Mouse (Mus musculus) thymus, postnatal 0 days (tissue): ENCODE results near the gene Kdm2b. TPM values are rescaled to one million over a fixed set of nuclear protein-coding genes. Genes with fewer than 3 reads are reported as not detected.

Source experiments
- DNase-seq: peaks from one replicate; pipeline ENCODE4 v3.0.0-alpha.2; 2015; ENCODE audit warnings: low spot score
- polyA plus RNA-seq: library from polyadenylated mRNA; unstranded; fragments of >200 nt; fragmentation: Nextera tagmentation; extraction: Ambion mirVana; gene quantifications from 2 replicates; pipeline ENCODE4 v1.2.1, GENCODE M21; 2015

The Kdm2b gene
- polyA plus RNA-seq, 1 experiment from 2014 or later: 29.6 TPM

DNA sequence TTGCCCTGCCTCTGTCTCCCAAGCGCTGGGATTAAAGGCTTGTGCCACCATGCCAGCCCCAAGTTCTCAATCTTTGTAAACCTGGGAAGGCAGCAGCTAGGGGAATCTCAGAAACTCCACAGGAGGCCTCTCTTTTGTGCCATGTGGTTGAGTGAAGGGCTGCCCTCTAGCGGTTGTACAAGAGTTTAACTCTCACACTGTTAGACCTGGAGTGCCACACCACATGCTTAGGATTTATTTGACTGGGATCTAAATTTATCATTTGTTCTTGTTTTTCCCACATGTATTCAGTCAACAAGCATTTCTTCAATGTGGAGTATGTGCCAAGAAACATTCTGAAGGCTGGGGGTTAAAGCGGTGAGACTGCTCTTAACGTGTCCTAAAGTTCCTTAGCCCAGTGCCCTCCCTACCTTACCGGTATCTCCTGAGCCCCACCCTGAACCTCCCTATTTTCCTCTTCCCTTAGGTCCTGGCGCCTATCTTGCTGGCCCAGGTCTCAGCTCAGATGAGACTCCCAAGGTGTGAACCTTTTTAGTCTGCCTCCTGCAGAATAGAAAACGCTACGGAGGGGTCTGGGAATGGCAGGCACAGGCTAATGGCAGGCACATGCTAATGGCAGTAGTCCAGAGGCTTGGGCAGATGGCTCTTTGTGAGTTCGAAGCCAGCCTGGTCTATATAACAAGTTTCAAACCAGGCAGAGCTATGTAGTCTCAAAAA lies 24.1 kb upstream of the Kdm2b start:
- peak; percentile 77 for DNase-seq

DNA sequence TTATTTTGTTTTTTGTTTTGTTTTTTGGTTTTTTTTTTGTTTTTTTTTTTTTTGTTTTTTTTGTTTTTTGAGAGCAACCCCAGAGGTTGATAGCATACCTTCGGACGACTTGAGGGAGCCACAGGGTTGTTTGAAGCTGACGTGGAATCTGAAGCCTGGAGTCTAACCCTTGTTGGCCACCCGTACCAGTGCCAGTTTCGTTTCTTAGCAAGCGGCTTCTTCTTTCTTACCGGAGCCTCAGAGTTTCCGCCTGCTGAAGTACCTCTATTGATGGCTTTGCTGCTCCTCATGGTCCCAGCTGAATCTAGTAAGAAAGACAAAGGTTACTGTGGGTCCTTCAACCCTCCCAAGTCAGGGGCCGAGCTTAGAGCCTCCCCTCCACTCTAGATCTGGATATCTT lies 22.1 kb upstream of the Kdm2b start:
- DNase-seq: no peak

DNA sequence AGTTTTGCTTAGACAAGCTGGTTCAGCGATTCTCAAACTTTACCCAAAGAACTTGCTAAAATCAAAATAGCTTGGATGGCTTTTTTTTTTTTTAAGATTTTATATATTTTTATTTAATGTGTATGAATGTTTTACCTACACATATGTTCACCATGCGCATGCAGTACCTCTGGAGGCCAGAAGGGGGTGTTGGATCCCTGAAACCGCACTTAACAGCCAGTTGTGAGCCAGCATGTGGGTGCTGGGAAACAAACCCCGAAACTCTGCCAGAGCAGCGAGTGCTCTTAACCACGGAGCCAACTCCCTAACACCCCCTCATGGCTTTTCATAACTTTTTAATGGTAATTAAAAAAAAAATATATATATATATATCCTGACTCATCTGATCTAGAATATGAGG lies 21.2 kb upstream of the Kdm2b start:
- DNase-seq: no peak

DNA sequence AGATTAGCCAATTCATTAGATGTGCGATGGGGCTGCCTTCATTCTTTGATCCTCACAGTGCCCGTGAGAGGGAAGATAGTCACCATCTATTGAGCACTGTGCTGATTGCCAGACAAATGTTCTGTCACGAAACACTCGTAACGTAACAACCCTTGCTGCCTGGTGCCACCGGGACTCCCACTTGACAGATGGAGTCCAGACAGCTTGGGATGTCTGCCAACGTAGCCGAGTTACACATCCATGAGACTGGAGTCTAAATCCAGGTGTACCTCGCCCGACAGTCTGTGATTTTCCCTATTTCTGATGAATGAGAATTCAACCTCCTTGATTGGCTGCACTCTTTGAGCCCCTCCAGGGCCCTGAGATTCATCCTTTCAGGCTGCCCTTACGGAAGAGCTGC lies 20.2 kb upstream of the Kdm2b start:
- DNase-seq: no peak

DNA sequence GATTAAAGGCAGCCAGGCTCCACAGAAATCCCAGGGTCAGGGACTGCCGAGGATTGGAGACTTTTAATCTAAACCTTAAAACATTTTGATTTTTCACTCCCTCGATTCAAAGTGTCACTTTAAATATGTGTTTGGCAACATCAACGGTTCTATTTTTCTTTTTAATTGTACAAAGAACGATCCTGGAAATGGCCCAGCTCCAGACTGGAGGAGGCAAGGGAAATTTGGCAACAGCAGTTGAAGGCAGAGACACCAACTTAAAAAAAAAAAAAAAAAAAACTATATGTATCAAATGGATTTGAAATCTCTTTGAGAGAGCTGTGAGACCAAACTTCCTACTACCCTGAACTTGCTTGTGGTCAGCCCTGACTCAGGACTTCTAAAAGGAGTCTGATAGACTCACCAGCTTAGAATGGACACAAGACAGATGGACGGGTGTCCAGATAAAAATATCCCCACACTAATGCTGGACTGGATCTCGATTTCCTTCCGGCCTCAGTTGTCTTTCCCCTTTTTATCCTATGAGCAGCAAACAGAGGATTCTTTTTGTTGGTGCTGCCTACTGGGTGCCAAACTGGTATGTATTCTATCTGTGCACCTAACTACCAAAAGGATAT lies 19.4 kb upstream of the Kdm2b start:
- no peak for DNase-seq

DNA sequence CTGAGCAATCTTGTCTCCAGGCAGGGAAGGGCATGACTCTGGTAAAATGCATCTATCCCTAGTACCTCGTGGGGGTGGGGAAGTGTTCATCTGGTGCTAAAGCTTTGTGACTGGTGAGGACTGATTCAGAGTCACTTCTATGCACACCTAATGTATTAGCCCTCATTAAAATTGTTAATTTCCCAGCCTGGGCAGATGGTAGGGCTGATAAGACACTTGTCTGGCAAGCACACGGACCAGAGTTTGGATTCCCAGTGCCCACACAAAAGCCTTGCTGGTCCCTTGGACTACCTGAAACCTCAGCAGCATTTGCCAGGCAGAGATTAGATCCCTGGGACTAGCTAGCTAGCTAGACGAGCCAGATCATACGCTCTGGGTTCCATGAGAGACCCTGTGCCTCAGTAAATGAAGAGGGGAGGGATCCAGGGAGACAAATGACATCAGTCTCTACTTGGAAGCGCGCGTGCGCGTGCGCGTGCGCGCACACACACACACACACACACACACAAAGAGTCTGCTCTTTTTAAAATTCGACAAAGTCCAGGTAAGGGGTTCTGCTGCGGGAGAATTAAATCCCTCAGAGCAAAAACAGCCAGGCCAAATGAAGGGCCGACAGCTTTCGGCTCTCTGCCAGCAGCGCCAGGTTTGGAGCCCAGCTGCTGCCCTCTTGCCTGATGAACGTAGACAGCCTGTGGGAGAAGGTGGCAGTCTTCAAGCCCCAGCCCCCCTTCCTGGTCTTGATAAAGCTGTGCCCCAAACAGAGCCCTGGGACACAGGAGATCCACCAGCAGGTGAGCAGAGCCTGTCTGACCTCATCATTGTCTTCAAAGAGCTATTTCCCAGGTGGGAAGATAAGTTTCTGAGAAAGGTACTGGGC lies 16.3 kb upstream of the Kdm2b start:
- no peak for DNase-seq

DNA sequence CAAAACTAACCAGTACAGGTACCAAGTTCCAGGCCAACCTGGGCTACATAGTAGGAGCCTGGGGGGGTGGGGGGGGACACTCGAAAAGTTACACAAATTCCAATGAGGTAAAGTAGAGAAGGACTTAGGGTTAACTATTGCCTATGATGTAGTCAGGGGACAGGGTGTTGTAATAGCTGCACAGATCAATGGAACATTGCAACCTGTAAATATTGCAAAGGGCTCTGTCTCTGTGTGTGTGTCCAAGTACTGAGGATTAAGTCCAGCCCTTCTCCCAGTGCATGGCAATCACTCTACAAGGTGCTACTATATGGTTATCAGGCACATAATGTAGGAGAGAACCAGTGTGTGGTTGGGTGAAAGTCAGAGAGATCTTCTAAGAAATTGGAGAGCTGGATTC lies 11.3 kb upstream of the Kdm2b start:
- no peak for DNase-seq

DNA sequence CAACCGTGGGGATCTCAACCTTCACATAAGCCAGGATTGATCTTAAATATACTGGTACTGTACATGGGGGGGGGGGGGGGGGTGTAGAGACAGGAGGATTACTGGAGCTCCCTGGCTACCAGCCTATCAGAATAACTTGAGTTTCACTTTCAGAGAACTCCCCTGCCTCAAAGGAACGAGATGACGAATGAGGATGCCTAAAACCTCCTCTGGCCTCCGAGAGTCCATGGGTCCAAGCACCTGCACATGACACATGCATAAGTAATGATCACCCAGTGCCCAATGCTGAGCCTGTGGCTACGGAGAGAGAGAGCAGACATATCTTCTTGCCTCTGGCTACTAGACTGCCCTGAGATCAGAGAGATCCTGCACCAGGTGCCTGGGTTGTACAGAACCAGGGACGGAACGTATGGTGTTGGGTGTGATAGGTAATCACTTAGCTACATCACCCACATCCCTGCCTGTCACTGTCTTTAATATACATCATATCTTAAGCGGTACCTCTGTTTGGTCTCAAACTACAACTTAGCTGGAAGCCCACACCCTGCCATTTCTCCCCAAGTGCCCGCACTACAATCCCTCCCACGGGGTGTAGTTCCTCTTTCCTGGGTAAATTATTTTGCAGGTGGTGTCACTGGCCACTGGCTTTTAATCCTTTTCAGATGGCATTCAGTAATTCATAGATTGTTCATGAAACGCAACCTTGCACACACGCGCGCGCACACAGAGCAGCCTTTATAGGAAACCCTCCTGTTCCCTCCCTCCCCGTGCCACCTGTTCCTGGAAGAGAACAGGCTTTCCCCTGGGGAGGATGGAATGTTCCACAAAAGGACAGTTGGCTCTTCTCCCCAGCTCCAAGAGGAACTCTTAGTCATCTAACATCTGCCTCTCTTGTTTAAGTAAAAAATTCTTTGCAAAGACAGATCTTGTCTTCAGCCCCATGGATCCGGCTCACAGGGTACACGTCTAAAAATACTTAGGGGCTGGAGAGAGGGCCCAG lies 7.9 kb upstream of the Kdm2b start:
- DNase-seq: no peak

DNA sequence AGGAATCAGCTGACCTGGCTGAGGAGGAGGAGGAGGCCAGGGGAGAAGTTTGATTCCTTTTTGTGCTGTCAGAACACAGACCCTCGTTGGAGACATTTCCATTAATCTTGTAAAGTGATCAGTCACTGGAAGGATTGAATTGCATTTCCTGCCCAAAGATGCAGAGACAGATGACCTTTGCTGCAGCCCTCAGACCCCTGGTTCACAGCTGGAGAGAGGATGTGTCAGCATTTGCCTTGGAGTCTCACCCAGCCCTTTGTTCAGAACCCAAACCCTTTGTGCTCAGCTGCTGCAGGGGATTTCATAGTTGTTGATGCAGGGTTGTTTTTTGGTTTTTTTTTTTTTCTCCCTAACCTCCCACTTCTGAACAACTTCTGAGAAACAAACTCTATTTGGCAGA lies 5.3 kb upstream of the Kdm2b start:
- no peak for DNase-seq

DNA sequence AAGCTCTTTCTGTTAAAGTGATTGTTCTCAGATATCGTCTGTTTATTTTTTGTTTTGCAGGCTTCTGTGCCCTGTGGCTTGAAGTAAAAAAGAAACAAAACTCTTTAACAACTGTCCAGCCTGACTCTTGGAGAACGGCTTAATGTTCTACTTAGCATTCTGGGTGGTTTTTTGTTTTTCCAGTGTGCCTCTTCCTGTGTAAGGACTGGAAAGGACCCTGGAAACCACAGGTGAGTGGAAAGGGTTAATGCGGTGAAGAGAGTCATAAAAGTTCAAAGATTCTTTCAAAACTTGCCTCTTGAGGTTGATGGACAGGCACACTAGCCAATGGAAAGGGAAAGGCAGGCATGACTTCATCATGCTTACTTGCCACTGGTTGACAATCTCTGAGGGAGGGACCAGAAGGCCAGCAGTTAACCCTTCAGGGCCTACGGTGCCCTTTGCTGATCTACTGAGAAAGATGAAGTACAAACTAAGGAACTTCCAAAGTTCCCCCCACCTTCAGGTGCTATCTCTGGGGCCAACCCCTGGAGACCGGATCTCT lies 4.8 kb upstream of the Kdm2b start:
- peak; percentile 98 for DNase-seq

DNA sequence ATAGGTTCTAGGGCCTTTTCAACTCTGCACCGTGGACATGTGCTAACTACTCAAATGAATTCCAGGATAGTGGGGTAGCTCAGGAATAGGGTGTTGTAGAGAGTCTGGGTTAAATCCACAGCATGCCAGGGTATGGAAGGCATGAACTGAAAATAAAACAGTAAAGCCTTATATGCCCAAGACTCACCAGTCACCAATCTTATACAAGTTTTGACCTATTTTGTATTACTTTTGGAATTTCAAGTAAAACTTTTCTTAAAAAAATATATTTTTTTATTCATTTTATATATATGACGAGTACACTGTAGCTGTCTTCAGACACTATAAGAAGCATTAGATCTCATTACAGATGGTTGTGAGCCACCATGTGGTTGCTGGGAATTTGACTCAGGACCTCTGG lies 4.2 kb upstream of the Kdm2b start:
- no peak for DNase-seq

DNA sequence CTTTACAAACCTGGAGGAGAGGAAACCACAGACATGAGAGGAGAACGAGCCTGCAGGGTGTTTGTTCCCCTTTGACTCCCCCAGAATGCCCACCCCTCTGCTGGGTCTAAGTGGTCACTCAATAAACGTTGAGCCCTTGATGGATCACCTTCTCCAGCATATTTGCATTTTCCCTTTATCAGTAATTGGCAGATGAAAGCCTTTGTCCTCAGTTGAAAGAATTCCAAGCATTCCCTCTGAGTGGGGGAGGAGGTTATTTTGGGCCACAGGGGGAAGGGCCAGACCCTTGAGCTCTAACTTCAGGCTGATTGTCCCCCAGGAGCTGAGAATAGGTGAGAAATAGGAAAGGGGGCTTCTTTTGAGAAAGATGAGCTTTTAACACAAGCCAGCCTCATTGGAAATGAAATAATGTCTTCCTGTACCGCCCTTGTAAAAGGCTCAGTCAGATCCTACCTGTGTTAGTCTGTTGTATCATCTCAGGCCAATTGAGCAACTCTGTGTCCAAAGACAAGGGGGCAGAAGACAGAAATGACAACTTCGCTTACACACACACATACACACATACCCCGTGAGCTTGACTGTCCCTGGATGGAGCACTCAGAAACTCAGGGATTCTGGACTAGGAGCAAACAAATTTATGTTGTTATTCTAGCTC lies 1.9 kb upstream of the Kdm2b start:
- DNase-seq: no peak

DNA sequence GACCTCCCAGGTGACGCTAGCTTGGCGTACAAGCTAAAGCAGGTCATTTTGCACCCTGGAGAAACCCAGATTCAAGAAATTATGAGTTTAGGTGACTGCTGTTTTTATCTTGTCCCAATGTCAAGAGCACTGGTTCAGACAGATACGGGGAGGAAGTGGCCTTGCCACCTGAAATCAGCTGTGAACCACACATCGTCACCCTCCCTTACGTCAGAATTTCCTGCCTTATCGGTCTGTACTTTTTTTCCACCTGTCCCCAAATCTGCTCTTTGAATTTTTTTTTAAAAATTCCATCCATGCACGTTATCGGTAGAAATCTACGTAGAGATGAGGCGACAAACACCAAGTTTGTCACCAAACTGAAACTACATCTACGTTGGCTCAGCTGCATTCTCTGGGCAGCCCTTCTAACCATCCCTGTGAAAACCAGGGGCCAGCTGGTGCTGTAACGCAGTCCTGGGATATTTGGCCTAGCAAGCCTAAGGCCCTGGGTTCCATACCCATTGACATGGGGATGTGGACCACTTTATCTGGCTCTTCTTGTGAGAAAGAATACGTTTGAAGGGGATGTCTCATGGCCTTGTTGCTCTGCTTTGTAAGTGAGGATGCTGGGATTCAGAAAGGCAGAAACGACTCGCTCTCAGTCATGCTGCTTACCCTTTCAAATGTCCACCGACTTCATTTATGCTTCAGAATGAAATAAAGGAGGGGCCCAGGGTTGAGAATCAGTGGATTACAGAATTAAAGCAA lies 963 bp upstream of the Kdm2b start:
- DNase-seq: peak; percentile 82

DNA sequence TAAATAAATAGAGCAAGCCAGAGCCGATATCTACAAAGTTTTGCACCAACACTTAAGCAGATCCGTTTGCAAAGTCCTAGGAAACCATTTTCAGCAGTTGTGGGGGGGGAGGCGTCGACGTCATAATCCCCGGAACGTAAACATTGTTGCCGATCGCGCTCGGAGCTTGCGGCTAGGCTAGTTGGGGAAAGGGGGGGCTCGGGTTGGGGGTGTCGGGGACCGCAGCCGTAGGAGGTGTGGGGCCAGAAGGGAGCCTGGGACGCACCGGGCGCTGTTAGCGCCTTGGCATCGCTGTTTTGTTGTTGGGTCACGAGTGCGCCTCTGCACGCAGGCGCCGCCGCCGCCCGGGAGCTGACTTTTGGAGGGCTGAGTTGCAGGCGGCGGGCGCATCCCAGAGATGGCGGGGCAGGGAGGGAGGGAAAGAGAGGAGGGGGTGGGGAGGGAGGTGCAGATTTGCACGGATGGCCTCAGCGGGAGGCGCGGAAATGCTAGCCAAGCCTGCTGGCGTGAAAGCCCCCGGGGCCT lies 560 bp downstream of the Kdm2b start:
- peak; percentile 85 for DNase-seq

DNA sequence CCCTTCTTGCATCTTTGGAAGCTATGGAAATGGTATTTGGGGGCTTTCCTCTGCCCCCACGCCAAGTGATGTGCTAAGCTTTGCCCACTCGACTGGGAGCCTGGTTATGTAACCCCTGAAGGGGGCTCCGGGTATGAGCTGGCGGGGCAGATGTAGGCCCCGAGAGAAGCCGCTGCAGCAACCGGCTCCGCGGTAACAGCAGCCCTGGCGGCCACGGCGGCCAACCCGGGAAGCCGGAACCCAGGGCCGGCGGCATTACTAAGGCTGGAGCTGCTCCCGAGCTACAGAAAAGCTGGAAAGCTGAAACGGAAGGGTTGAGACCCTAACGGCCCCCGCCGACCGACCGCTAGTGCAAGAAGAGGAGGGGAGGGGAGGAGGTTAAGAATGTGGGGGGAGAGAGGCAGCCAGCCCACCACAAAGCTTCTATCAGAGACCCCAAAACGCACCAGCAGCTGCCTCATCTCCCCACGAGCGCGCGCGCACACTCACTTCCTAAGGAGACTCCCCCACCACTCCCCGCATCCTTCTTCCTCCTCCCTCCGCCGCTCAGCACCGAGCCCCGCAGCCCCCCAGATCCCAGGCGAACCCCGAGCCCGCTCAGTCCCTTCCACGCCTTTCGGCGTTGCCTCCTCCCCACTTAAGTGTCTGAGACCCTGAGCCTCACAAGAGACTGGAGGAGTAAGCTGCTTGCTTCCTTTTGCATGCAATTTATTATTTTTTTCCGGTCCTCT lies 1.4 kb downstream of the Kdm2b start:
- DNase-seq: peak; percentile 71

DNA sequence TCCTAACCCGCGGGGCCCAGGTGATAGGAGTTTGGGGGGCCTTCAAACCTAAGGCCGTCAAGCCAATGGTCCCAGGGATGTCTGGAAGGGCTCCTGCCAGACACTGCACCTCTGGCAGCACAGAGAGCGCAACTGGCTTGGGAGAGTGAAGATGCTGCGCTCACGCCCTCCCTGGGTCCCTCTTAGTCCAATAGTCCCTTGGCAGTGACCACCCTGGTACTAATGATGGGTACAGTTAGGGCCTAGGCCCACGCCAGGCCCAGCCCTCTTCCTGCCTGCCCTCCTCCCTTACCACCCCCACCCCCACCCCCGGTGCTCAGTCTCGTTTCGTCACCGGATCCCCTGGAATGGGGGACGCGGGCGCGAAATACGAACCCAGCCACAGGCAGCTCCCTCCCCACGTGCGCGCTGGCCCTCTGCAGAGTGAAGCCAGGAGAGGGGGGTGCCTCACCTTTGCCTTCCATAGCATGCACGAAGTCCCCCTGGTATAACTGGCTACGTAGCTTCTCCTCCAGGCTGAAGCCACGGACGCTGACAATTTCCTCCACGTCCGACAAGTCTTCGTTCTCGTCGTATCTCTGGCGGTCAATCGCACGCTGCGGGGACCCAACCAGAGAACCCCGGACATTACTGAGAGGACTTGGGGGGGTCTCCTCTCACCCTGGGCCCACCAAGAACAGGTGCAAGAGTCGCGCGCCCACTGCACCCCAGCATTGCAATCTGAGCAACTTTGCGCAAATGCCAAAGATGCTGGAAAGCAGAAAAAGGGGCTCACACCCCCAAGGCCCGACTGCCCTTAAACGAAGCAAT lies 2.2 kb downstream of the Kdm2b start:
- DNase-seq: peak; percentile 53

DNA sequence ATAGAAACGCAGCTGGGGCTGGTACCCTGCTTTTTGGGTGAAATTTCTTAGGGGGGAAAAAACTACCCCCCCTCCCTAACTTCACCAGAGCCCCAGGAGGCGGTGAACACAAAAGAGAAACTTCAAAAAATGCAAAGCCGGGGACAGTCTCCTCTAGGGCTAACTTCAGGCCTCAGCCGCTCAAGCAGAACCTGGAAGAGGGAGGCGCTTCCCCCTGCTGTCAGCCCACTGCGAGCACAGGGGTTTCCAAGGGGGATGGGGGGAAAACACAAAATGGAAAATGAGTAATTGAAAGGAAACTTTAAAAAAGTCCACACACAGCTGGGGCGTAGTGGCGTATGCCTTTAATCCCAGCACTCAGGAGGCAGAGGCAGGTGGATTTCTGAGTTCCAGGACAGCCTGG lies 3.5 kb downstream of the Kdm2b start:
- no peak for DNase-seq

DNA sequence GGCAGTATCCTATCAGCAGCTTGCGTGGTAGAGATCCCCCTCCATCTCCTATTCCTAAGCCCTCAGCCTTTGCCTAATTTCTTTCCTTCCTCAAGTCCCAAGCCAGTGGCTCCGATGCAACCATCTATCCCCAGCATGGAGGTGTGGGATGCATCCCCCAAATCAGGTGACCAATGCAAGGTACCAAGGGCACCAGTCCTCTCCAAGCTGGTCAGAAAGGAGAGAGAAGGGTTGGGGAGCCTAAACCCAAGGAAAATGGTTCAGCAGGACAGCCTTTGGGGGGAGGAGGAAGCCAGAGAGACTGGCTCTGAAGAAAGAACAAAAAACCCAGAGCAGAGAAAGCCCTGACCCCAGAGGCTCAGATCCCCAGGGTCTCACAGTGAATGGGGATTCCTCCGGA lies 4.3 kb downstream of the Kdm2b start:
- DNase-seq: no peak
